Mouse (Mus musculus) lung, adult 2 months (tissue): ENCODE data around the gene Stambpl1.
A peak's percentile ranks its signal among the peaks of the same experiment; 100 is the strongest.

Source experiments
- CTCF ChIP-seq: fragments of 200-500 bp; IDR thresholded peaks from 2 replicates; pipeline ENCODE4 v1.5.1; 2011; ENCODE audit warnings: mild to moderate bottlenecking, low read length, control low read depth; ENCODE audit not compliant: insufficient read depth
- POLR2A ChIP-seq: fragments of 200-500 bp; IDR thresholded peaks from 2 replicates; pipeline ENCODE4 v1.6.1; 2011; ENCODE audit warnings: low read depth, mild to moderate bottlenecking, control low read depth, low read length, borderline replicate concordance; ENCODE audit errors: extremely low read depth

GRCm38 (mm10) chr19:34254880-34255681 is 63.1 kb downstream of the Stambpl1 start, which contains the start of gene Acta2:
- no peak for TF ChIP-seq CTCF
- TF ChIP-seq POLR2A = peak; percentile 31; the same call in 1 of the 2 replicates
